Mouse (Mus musculus) hindbrain, embryonic 12.5 days (tissue): ENCODE results near the gene Ndufa11. TPM values are rescaled to one million over a fixed set of nuclear protein-coding genes. Genes with fewer than 3 reads are reported as not detected.

ENCODE experiments used
- ATAC-seq: fragments of 200-750 bp; cut with Nextera tagmentation; 2 replicates; pipeline ENCODE4 v1.8.0; 2017; ENCODE audit warnings: moderate TSS enrichment; ENCODE audit not compliant: low FRiP score
- H3K27ac ChIP-seq: fragments of 300-500 bp; sonication (generic); 2 replicates; pipeline ENCODE4 v1.5.1; 2016; ENCODE audit warnings: mild to moderate bottlenecking
- H3K27me3 ChIP-seq: fragments of 300-500 bp; sonication (generic); 2 replicates; pipeline ENCODE4 v1.6.1; 2016; ENCODE audit warnings: mild to moderate bottlenecking
- H3K36me3 ChIP-seq: fragments of 300-500 bp; sonication (generic); 2 replicates; pipeline ENCODE4 v1.6.1; 2016; ENCODE audit warnings: mild to moderate bottlenecking
- H3K4me1 ChIP-seq: fragments of 300-500 bp; sonication (generic); 2 replicates; pipeline ENCODE4 v1.6.1; 2016
- H3K4me2 ChIP-seq: fragments of 300-500 bp; sonication (generic); replicated peaks from 2 replicates; pipeline ENCODE4 v1.6.1; 2016; ENCODE audit warnings: mild to moderate bottlenecking
- H3K4me3 ChIP-seq: fragments of 300-500 bp; sonication (generic); 2 replicates; pipeline ENCODE4 v1.5.1; 2016; ENCODE audit warnings: mild to moderate bottlenecking
- H3K9ac ChIP-seq: fragments of 300-500 bp; sonication (generic); 2 replicates; pipeline ENCODE4 v1.6.1; 2016; ENCODE audit warnings: mild to moderate bottlenecking, moderate library complexity
- H3K9me3 ChIP-seq: fragments of 300-500 bp; sonication (generic); replicated peaks from 2 replicates; pipeline ENCODE4 v1.6.1; 2016; ENCODE audit warnings: mild to moderate bottlenecking
- WGBS: fragments of 180-500 bp; shearing (Covaris S2); methylation state at CpG from one replicate; pipeline ENCODE4 v1.1.7; 2016; 5-methylcytosine and 5-hydroxymethylcytosine counted together
- polyA plus RNA-seq: library from polyadenylated mRNA; unstranded; fragments of >200 nt; fragmentation: Nextera tagmentation; extraction: Ambion mirVana; gene quantifications from 2 replicates; pipeline ENCODE4 v1.2.1, GENCODE M21; 2016

Gene Ndufa11
- 323 and 382 TPM in 2 replicates for polyA plus RNA-seq

DNA sequence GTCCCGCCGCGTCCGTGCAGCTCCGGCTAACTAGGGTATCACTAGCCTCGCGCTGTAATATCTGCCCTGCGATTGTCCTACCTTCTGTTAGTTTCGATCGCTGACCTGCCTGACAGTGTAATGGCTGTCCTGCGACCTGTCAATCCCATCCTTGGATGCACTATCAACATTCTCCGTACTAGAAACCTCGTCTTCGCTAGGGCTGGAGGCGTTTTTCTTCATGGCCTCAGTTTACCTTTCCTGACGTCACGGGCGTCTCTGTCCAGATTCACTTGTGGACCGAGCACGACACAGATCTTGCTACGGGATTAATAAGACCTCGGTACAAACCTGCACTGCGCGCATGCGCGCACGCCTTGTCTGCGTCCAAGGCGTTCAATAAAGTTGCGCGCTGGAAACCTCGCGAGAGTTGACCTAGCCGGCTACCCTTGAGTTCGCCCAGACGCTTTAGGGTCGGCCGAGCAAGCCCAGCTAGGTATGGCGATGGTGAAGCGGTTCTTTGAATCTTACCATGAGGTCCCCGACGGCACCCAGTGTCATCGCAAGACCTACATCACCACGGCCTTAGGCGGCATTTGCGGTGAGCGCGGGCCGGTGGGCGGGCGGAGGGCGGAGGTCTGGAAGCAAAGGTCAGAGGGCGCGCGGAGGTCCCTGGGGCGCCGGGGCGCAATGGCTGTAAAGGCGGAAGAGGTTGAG is at the start of gene Ndufa11, which contains the start of gene Vmac:
Ndufa11 (plus strand) TSS at position 405 of the 696 bp plus-strand sequence.
Vmac (minus strand) TSS at position 660 of the 696 bp plus-strand sequence.
- Histone ChIP-seq H3K27ac (peak within 1 kb of the TSS; percentile 86), H3K4me3 (peak within 1 kb of the TSS; percentile 74), H3K4me1 (peaks cover 31% of the 10 kb centered on the region), H3K27me3 (no peaks in the 10 kb centered on the region), H3K4me2 (peak within 1 kb of the TSS; percentile 64), H3K36me3 (peaks cover 22% of the 10 kb centered on the region), H3K9me3 (no peaks in the 10 kb centered on the region), H3K9ac (peak within 1 kb of the TSS; percentile 87)
- peak; percentile 83 for ATAC-seq
- WGBS, result under 1% methylated on average over 59 of the region's 59 CpGs

DNA sequence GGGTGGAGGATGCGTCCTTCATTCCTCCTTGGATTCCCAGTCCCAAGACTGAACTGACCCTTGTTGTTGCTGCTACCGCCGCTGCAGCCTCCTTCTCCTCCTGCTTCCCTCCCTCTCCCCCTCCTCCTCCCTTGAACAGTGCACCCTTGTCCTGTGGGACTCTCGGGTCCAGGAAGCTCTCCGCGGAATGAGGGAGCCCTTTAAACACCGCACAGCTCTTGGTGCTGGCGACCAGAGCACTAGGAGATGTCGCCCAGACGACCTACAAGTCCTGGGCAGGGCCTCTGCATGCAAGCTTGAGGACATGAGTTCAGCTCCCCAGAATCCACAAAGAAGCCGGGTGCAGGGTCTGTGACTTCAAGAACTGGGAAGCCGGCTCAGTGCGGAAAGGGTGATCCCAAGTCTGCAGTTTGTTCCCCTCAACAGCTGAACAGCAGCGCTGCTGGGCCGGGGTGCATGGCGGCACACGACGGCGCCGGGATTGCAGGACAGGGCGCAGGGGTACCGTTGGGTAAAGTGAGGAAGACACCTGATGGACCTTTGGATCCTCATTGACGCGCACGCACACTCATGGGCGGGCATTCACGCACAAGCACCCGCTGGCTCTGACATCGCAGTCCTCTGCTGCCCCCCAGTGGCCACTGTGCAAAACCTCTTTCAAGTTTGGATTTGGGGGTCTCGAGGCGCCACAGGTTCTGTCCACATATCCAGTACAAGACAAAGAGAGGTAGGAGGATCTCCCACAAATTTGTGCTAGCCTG is 49.0 kb upstream of the Ndufa11 start:
- Histone ChIP-seq H3K9me3 (no peaks in the 10 kb centered on the region), H3K27ac (no peak overlapping the region), H3K4me1 (peaks cover 16% of the 10 kb centered on the region), H3K36me3 (no peaks in the 10 kb centered on the region), H3K4me2 (peak overlapping the region; percentile 63), H3K9ac (peak overlapping the region; percentile 36), H3K4me3 (peak overlapping the region; percentile 32), H3K27me3 (peaks cover 20% of the 10 kb centered on the region)
- no peak for ATAC-seq
- WGBS, result 5% methylated on average over 31 of the region's 31 CpGs

DNA sequence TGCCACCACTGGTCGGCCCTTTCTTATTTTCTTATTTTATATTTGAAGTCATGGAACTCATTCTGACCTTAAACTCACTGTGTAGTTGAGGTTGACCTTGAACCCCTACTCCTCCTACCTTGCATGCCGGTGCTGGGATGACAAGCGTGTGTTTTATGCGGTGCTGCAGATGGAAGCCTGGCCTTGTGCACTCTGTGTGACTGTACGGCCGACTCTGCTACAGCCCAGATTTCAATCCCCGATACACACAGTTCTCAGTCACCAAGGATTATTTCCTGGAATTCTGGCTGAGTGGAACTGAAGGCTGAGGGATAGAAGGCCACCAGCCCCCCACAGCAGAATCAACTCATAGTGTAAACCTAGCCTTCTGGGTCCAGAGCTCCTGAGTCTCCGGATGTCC is 47.8 kb upstream of the Ndufa11 start:
- 85% methylated on average over 8 of the region's 8 CpGs for WGBS
- no peaks in the 10 kb centered on the region for H3K9me3 ChIP-seq
- H3K4me3 ChIP-seq, result no peak overlapping the region
- no peak overlapping the region for H3K4me2 ChIP-seq
- H3K27me3 ChIP-seq, result peaks cover 20% of the 10 kb centered on the region
- H3K4me1 ChIP-seq, result peaks cover 17% of the 10 kb centered on the region
- H3K27ac ChIP-seq, result no peak overlapping the region
- no peak for ATAC-seq
- H3K9ac ChIP-seq, result no peak overlapping the region
- no peaks in the 10 kb centered on the region for H3K36me3 ChIP-seq

DNA sequence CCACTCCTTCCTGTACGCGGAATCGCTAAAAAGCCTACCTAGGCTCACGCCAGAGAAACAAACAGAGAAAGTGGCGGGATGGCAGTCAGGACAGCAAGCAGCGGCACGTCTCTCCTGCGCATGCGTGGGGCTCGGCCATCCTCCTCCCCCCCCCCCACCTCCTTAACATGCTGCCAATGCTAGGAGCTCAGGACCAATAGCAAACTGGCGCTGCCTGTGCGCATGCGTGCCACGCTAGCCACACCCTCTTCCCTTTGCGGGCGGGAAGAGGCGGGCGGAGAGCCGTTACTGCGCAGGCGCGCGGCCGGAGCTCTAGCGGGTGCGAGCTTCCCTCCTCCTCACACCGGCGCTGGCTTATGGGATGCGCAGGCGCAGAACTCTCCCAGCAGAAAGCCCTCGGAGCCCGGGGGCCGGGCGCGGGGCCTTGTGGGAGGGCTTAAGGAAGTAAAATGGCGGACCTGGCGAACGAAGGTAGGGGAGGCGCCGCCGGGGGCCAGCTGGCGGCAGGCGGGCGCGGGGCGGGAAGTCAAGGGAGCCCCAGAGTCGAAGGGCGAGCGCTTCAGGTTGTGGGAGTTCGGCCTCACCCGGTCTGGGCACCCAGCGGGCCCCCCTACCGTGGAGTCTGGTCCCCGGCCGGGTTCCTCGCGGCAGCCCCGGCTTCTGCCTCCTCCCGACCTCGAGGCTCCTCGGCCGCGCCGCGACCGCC is 44.5 kb upstream of the Ndufa11 start, which contains the start of gene Ranbp3:
Ranbp3 (plus strand) TSS at position 354 of the 706 bp plus-strand sequence.
- Histone ChIP-seq H3K4me2 (peak within 1 kb of the TSS; percentile 77), H3K27ac (peak within 1 kb of the TSS; percentile 87), H3K36me3 (peaks cover 20% of the 10 kb centered on the region), H3K9me3 (no peaks in the 10 kb centered on the region), H3K4me1 (peaks cover 35% of the 10 kb centered on the region), H3K4me3 (peak within 1 kb of the TSS; percentile 97), H3K9ac (peak within 1 kb of the TSS; percentile 96), H3K27me3 (peaks cover 6% of the 10 kb centered on the region)
- peak; percentile 92 for ATAC-seq
- under 1% methylated on average over 42 of the region's 66 CpGs for WGBS

DNA sequence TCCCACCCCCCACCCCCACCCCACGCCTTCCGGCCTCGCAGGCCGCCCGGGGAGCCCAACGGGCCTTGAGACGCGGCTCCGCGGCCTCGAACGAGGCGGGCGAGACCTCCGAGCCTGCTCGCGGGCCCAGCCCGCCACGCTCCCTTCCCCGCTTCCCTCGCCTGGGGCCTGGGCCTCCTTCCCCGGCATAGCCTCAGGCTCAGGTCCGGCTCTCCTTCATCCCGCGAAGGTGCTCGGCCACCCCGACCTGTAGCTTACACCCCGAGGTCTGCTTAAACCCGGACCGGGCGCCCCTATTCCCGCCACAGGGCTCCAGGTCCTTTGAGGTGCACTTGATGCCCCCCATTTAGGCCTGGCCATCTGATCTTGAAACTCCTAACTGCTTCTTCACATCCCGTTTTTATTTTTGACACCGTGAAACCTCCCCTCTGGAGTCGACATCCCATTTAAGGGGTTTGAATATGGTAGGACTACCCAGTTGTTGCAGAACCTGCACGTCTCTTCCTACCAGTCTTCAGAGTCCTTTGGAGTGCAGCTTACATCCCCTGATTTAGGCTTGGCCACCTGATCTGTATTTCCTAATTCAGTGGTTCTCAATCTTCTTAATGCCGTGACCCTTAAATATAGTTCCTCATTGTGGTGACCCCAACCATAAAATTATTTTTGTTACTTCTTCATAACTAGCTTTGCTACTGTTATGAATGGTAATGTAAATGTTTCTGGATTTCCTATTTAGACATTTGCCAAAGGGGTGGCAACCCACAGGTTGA is 43.7 kb upstream of the Ndufa11 start:
- peaks cover 20% of the 10 kb centered on the region for H3K36me3 ChIP-seq
- peak overlapping the region; percentile 77 for H3K4me2 ChIP-seq
- H3K9ac ChIP-seq, result peak overlapping the region; percentile 96
- peaks cover 31% of the 10 kb centered on the region for H3K4me1 ChIP-seq
- H3K9me3 ChIP-seq, result no peaks in the 10 kb centered on the region
- peak overlapping the region; percentile 97 for H3K4me3 ChIP-seq
- 2% methylated on average over 33 of the region's 37 CpGs for WGBS
- ATAC-seq, result peak; percentile 41
- no peaks in the 10 kb centered on the region for H3K27me3 ChIP-seq
- H3K27ac ChIP-seq, result peak overlapping the region; percentile 82

DNA sequence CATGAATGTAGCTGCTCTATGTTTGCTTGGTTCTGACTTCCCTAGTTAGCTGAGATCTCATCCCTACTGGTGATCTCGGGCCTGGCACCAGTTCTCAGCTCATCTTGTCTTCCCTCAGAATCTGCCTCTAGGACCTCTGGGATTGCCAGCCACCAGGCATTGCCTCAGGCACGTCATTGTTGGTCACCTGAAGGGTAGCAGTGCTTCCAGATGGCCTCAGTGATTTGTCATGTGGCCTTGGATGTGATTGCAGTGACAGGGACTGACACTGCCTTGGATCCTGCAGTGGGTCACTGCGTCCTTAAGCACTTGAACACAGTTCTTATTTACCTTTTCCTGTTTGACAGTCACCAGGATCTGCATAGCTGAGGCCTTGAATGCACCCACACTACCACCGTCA is 35.8 kb upstream of the Ndufa11 start:
- no peak overlapping the region for H3K27ac ChIP-seq
- WGBS, result 86% methylated on average over 4 of the region's 4 CpGs
- no peak overlapping the region for H3K4me2 ChIP-seq
- peaks cover 2% of the 10 kb centered on the region; the same call in 1 of the 2 replicates for H3K4me1 ChIP-seq
- no peaks in the 10 kb centered on the region for H3K9me3 ChIP-seq
- peaks cover 65% of the 10 kb centered on the region for H3K36me3 ChIP-seq
- H3K9ac ChIP-seq, result no peak overlapping the region
- no peaks in the 10 kb centered on the region for H3K27me3 ChIP-seq
- H3K4me3 ChIP-seq, result no peak overlapping the region
- ATAC-seq, result no peak

DNA sequence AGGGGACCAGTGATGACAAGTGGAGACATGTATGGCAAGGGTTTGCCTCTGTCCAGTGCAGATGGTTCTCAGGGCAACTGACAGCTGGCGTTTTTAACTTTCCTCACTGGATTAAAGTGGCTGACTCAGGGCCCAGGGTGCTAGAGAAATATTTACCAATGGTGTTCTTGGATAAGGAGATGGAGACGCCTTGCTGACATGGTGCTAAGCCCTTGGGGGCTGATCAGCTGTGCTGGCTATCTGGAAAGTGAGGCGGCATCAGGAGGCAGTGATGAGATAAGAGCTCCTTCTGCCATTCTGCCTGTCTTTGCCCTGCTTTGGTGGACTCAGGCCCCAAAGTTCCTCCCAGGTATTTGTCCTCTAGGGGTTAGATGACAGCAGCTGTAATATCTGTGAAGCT is 34.7 kb upstream of the Ndufa11 start:
- Histone ChIP-seq H3K9ac (no peak overlapping the region), H3K4me1 (peaks cover 2% of the 10 kb centered on the region; the same call in 1 of the 2 replicates), H3K27me3 (no peaks in the 10 kb centered on the region), H3K4me3 (no peak overlapping the region), H3K27ac (no peak overlapping the region), H3K36me3 (peaks cover 66% of the 10 kb centered on the region), H3K9me3 (no peaks in the 10 kb centered on the region), H3K4me2 (no peak overlapping the region)
- no peak for ATAC-seq
- WGBS, result 79% methylated on average over 3 of the region's 3 CpGs

DNA sequence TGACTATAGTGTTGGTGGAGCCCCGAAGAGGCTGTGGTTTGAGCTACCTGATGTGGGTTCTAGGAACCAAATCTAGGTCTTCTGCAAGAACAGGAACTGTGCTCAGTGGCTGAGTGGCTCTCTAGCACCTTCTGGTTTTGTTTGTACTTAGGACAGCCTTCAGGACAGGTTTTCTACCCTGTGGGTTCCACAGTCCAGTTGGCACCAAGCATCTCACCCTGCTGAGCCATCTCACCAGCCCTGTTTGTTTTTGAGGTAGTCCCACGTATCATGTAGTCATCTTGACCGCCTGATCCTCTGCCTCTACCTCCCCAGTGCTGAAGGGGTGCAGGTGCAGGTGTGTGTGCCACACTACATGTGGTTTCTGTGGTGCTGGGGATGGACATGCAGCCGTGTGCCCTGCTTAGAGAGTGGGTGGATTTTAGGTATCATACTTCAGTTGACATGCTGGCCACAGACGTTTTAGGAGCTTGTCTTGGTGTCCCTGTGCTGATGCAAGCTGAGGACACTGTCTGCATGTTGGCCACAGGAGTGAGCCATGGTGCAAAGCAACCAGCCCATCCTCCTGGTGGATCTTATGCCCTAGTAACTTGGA is 33.9 kb upstream of the Ndufa11 start:
- H3K27ac ChIP-seq, result no peak overlapping the region
- WGBS, result 85% methylated on average over 5 of the region's 5 CpGs
- peaks cover 74% of the 10 kb centered on the region for H3K36me3 ChIP-seq
- no peak overlapping the region for H3K9ac ChIP-seq
- ATAC-seq, result no peak
- no peak overlapping the region for H3K4me3 ChIP-seq
- H3K4me2 ChIP-seq, result no peak overlapping the region
- no peaks in the 10 kb centered on the region for H3K27me3 ChIP-seq
- H3K4me1 ChIP-seq, result peaks cover 2% of the 10 kb centered on the region; the same call in 1 of the 2 replicates
- H3K9me3 ChIP-seq, result no peaks in the 10 kb centered on the region

DNA sequence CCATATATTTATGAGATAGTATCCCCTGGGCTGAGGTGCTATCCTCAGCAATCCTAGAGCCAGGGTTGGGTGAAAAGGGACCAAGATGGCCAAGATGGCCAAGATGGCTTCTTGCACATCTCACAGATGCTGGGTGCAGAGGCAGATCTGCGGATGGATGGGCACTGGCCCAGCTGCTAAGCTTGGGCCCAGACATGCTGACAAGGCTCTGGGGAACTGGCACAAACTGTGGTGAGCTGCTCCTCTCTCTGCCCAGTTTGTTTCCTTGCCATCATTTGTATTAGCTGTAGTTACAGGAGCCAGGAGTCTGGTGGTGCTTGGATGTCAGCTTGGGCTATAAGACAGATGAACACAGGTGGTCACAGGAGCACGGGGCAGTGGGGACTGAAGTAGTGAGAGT is 32.9 kb upstream of the Ndufa11 start:
- Histone ChIP-seq H3K27ac (no peak overlapping the region), H3K4me1 (peaks cover 2% of the 10 kb centered on the region; the same call in 1 of the 2 replicates), H3K4me2 (no peak overlapping the region), H3K4me3 (no peak overlapping the region), H3K36me3 (peaks cover 80% of the 10 kb centered on the region), H3K9me3 (no peaks in the 10 kb centered on the region), H3K27me3 (no peaks in the 10 kb centered on the region), H3K9ac (no peak overlapping the region)
- no peak for ATAC-seq
- WGBS, result 94% methylated on average over 2 of the region's 2 CpGs

DNA sequence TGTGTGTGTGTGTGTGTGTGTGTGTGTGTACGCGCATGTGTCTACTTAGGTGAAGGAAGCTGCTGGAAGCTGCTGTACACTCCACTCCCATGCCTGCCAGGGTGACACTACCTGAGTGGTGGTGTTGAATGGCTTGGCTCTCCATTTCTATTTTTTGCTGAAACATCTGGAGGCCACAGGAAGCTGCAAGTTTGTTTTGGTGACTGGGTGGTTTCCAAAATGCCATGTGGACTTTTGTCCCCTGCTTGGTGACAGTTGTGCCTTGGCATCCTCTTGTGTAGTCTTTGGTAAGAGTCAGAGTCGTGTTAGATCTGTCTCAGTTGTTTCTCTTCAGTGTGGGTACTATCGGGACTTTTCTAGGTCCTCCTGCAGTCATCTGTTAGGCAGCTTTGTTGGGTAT is 30.8 kb upstream of the Ndufa11 start:
- H3K27me3 ChIP-seq, result no peaks in the 10 kb centered on the region
- peaks cover 82% of the 10 kb centered on the region for H3K36me3 ChIP-seq
- H3K4me2 ChIP-seq, result no peak overlapping the region
- H3K9me3 ChIP-seq, result no peaks in the 10 kb centered on the region
- no peak for ATAC-seq
- 92% methylated on average over 2 of the region's 4 CpGs for WGBS
- peaks cover 7% of the 10 kb centered on the region for H3K4me1 ChIP-seq
- H3K9ac ChIP-seq, result no peak overlapping the region
- no peak overlapping the region for H3K27ac ChIP-seq
- no peak overlapping the region for H3K4me3 ChIP-seq

DNA sequence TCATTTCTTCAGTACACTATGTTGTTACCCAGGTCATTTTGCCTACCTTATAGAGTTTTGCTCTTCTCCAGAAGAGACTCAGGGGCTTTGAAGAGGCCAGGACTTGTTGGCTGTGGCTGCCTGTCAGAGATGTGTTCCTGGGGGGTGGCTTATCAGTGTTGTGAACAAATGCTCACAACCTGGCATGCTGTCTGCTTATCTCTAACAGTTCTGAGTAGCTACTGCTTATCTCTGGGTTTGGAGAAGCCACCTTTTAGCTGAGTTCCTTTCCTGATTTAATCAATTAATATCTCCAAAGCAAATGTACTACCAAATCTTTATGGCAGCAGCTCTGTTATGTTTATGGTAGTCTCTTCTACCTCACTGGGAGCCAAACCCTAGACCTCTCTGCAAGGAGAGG is 29.5 kb upstream of the Ndufa11 start:
- Histone ChIP-seq H3K9ac (no peak overlapping the region), H3K4me3 (no peak overlapping the region), H3K4me2 (no peak overlapping the region), H3K27ac (no peak overlapping the region), H3K27me3 (no peaks in the 10 kb centered on the region), H3K36me3 (peaks cover 83% of the 10 kb centered on the region), H3K9me3 (no peaks in the 10 kb centered on the region), H3K4me1 (peaks cover 7% of the 10 kb centered on the region)
- ATAC-seq, result no peak
